Mouse (Mus musculus) cerebellum, postnatal 10 days (tissue): ENCODE measurements around the gene Dpep1.

Experiments
- DNase-seq, 2 experiments: peaks; one replicate each; pipeline ENCODE4 v3.0.0; 2021; ENCODE audit warnings: mixed read lengths in 2 of 2

Dpep1 gene

DNA sequence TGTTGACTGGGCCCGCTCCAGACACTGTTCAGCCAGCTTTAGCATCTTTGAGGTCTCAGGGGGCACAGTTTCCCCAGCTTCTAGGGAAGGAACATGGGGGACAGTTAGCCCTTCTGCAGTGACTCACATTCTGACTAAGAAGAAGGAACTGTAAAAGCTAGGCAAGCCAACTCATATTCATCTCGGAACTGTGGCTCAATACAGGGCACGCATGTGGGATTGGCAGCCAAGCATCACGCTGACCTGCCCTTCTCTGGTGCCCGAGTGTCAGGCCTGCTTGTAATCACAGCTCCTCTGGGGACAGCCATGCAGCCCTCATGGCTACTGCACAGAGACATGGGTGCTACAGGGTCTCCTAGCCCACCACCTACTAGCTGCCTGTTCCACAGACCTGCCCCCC, 64.9 kb downstream of the Dpep1 start:
- no peak for DNase-seq
